Mouse (Mus musculus): Measurements from ENCODE around the gene Cops9.

- no peak for TF ChIP-seq CTCF (conservative IDR thresholded peaks at IDR 0.05; ENCODE audit: insufficient read depth, insufficient read length, low read depth, low read length)
- TF ChIP-seq POLR2A (IDR thresholded peaks at IDR 0.05; ENCODE audit: low read depth, low read length), result no peak
Observed at GRCm38 (mm10) chr1:92632948-92633347, 8.8 kb downstream of the Cops9 start.

Data from kidney, adult 2 months (tissue).